In genomic region chr8:9227779-9228464, GRCm38 (mm10) we compare ENCODE assay signal across 8 mouse cellular contexts.
DNase-seq lines count a peak whose midpoint lies in the region; ATAC-seq and TF ChIP-seq lines count a peak whose summit lies in the region.

No protein-coding gene starts in this region.

- H3K27ac ChIP-seq in hindbrain, embryonic 10.5 days: peak overlapping the region; percentile 67; the same call in 1 of the 2 replicates

- no peak for ATAC-seq in monocyte, adult 5-6 weeks (replicated peaks; ENCODE audit: insufficient number of reproducible peaks, low FRiP score, low TSS enrichment, poor library complexity, severe bottlenecking)

- WGBS in hindbrain, embryonic 10.5 days: 43% methylated on average over 19 of the region's 19 CpGs

- DNase-seq in adrenal gland, adult 18-20 months (ENCODE audit: low spot score in 2 of 2): peak; percentile 33 to 47
- DNase-seq in embryo, embryonic 10 days (ENCODE audit: low spot score): peak; percentile 85
- peak; percentile 67 for DNase-seq in hindbrain, embryonic 10.5 days (ENCODE audit: low spot score)
- DNase-seq in layer of hippocampus, adult 9-10 months (ENCODE audit: low spot score): peak; percentile 55
- DNase-seq in lung, postnatal 25 days (ENCODE audit: low spot score): peak; percentile 41
- DNase-seq in right cerebral cortex, adult 2 months (ENCODE audit: low spot score in 2 of 2): peak; percentile 75 to 82

- H3K36me3 ChIP-seq in E14TG2a.4 (ENCODE audit: insufficient read depth, low read length): no peaks in the 10 kb centered on the region
- H3K36me3 ChIP-seq in hindbrain, embryonic 10.5 days: no peaks in the 10 kb centered on the region

- H3K4me3 ChIP-seq in E14TG2a.4 (replicated peaks; ENCODE audit: low read length): no peak overlapping the region
- H3K4me3 ChIP-seq in hindbrain, embryonic 10.5 days: no peak overlapping the region

- no peaks in the 10 kb centered on the region for H3K9me3 ChIP-seq in E14TG2a.4 (ENCODE audit: low read length)
- no peaks in the 10 kb centered on the region for H3K9me3 ChIP-seq in hindbrain, embryonic 10.5 days

- H3K4me1 ChIP-seq in E14TG2a.4 (replicated peaks; ENCODE audit: low read depth, low read length): no peaks in the 10 kb centered on the region
- peaks cover 5% of the 10 kb centered on the region for H3K4me1 ChIP-seq in hindbrain, embryonic 10.5 days (replicated peaks)

- TF ChIP-seq CTCF in E14TG2a.4 (conservative IDR thresholded peaks at IDR 0.05; ENCODE audit: low read length): peak; percentile 98

- peaks cover 5% of the 10 kb centered on the region; the same call in 1 of the 2 replicates for H3K27me3 ChIP-seq in E14TG2a.4 (ENCODE audit: insufficient read depth, low read length)
- H3K27me3 ChIP-seq in hindbrain, embryonic 10.5 days (ENCODE audit: insufficient read depth, poor library complexity, severe bottlenecking): no peaks in the 10 kb centered on the region
